10 mouse cellular contexts compared by ENCODE assay signal in the genomic region with DNA sequence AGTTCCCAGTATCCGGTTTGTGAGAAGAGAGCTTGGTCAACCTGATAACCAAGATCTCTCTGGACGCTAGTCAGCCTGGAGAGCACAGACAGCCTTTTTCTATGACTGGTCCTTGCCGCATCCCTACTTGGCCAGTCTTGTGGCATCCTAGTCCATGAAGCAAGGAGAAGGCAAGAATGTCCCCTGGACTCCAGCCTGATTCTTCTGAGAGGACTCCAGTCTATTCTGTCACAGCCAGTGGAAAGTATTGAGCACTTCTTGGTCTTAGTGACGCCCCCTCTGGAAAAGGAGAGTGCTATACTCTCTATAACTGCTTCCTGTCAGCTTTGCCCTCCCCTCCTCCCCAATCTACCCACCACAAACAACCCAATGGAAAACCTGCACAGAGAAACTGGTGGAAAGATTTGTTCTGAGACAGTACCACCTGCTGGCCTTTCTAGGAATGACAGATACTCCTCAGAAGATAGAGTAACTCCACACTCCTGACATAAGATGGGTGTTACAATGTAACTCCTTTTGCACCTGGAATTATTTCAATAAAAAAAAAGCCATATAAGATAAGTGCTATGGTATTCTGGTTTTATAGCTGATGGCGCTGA. TPM values are rescaled to one million over a fixed set of nuclear protein-coding genes. Genes with fewer than 3 reads are reported as not detected.
DNase-seq lines count a peak whose midpoint lies in the region; ATAC-seq and TF ChIP-seq lines count a peak whose summit lies in the region.
"Had no signal": no experiment of that assay in that cellular context is flagged by ENCODE, and none has a peak within 500 bp of the region (broad histone marks: within the 10 kb centered on the region; RNA-seq: fewer than 3 reads in every experiment).

No protein-coding gene starts in this region.

- no peaks in the 10 kb centered on the region for H3K36me3 ChIP-seq in neural tube, embryonic 13.5 days
- no peaks in the 10 kb centered on the region for H3K36me3 ChIP-seq in midbrain, postnatal 0 days (ENCODE audit: insufficient read depth, low read length)
- H3K36me3 ChIP-seq: heart, embryonic 15.5 days had no signal

- 0 out of 2 replicates have a peak, but pooled peaks have one; percentile 24 for ATAC-seq in neural tube, embryonic 13.5 days (ENCODE audit: low read depth)
- ATAC-seq in midbrain, postnatal 0 days (ENCODE audit: low FRiP score), result no peak

- peak; percentile 44 for DNase-seq in gastrocnemius, adult 18-20 months (ENCODE audit: low spot score)
- DNase-seq in gastrocnemius, postnatal 14 days, result no peak
- DNase-seq in neural tube, embryonic 10.5 days (ENCODE audit: extremely low spot score, low spot score), result no peak
- DNase-seq in cerebellum, adult 9-11 months, result peak; percentile 63
- peak; percentile 61 for DNase-seq in kidney, postnatal 14 days
- DNase-seq in midbrain, postnatal 0 days (ENCODE audit: low spot score), result peak; percentile 85
- DNase-seq in spleen, postnatal 4 days (ENCODE audit: low spot score in 2 of 2), result no peak

- H3K4me3 ChIP-seq in neural tube, embryonic 13.5 days, result no peak overlapping the region
- no peak overlapping the region for H3K4me3 ChIP-seq in midbrain, postnatal 0 days (ENCODE audit: low read depth, low read length)
- H3K4me3 ChIP-seq: heart, embryonic 15.5 days had no signal

- intact Hi-C loops in gastrocnemius, postnatal 14 days (cut with DNase I; ENCODE audit: low total_unique reads), result no loop called here

- no peaks in the 10 kb centered on the region for H3K27me3 ChIP-seq in neural tube, embryonic 13.5 days
- H3K27me3 ChIP-seq in midbrain, postnatal 0 days (ENCODE audit: insufficient read depth, low read length), result no peaks in the 10 kb centered on the region
- H3K27me3 ChIP-seq: heart, embryonic 15.5 days had no signal

- H3K4me1 ChIP-seq in neural tube, embryonic 13.5 days (replicated peaks), result peaks cover 22% of the 10 kb centered on the region
- H3K4me1 ChIP-seq in midbrain, postnatal 0 days (ENCODE audit: insufficient read depth, low read length), result peaks cover 9% of the 10 kb centered on the region; the same call in 1 of the 2 replicates

- peak; percentile 87 for TF ChIP-seq CTCF in midbrain, postnatal 0 days (IDR thresholded peaks at IDR 0.05)

- 0 out of 2 replicates have a peak overlapping the region, but pooled peaks have one; percentile 72 for H3K27ac ChIP-seq in neural tube, embryonic 13.5 days (replicated peaks)
- peak overlapping the region; percentile 43 for H3K27ac ChIP-seq in midbrain, postnatal 0 days (ENCODE audit: low read depth, low read length)
- H3K27ac ChIP-seq: heart, embryonic 15.5 days had no signal

- no peak overlapping the region for H3K4me2 ChIP-seq in neural tube, embryonic 13.5 days
- H3K4me2 ChIP-seq in midbrain, postnatal 0 days (ENCODE audit: low read depth, low read length, poor library complexity, severe bottlenecking), result no peak overlapping the region
- H3K4me2 ChIP-seq: heart, embryonic 15.5 days had no signal

- H3K9ac ChIP-seq in neural tube, embryonic 13.5 days, result no peak overlapping the region
- H3K9ac ChIP-seq in midbrain, postnatal 0 days (replicated peaks; ENCODE audit: low read length, poor library complexity, severe bottlenecking), result no peak overlapping the region
- H3K9ac ChIP-seq: heart, embryonic 15.5 days had no signal

- H3K9me3 ChIP-seq in neural tube, embryonic 13.5 days, result no peaks in the 10 kb centered on the region
- H3K9me3 ChIP-seq in midbrain, postnatal 0 days (ENCODE audit: low read length), result no peaks in the 10 kb centered on the region
- H3K9me3 ChIP-seq: heart, embryonic 15.5 days had no signal

- WGBS in neural tube, embryonic 13.5 days, result 70% methylated on average over 5 of the region's 5 CpGs
- WGBS in midbrain, postnatal 0 days, result 72% methylated on average over 5 of the region's 5 CpGs

RNA-seq across cellular contexts. Expression of a gene that starts 18.5 kb away (rescaled TPM):
- 1 to 10 TPM; 5.7 to 6.1 TPM for total RNA-seq in gastrocnemius, adult 18-20 months (2021)
- 10 to 100 TPM in 1 of 2 experiments, 1 to 10 TPM in 1; 8.2 to 11.4 TPM for total RNA-seq in gastrocnemius, postnatal 14 days (2021)
- polyA plus RNA-seq in neural tube, embryonic 13.5 days (2015; fragmentation: Nextera tagmentation; extraction: Ambion mirVana), result 41.5 and 43.8 TPM in 2 replicates
- total RNA-seq in midbrain, postnatal 0 days (2014; rRNA removed), result 36.2 and 45.8 TPM in 2 replicates
- 21.4 and 22.8 TPM in 2 replicates for polyA plus RNA-seq in midbrain, postnatal 0 days (2015; fragmentation: Nextera tagmentation; extraction: Ambion mirVana)
- total RNA-seq: neutrophil, adult 5-6 weeks had no signal

Comparison
In these comparisons a context has a peak if more than half of its experiments do, and no peak if none do; other contexts are left out.
1. DNase-seq: peak in gastrocnemius, adult 18-20 months (single experiment), cerebellum, adult 9-11 months (single experiment), kidney, postnatal 14 days (single experiment) and midbrain, postnatal 0 days (single experiment); none in gastrocnemius, postnatal 14 days (single experiment), neural tube, embryonic 10.5 days (single experiment) and spleen, postnatal 4 days (0 of 2).